Mouse (Mus musculus) forebrain, embryonic 11.5 days (tissue): ENCODE results near the gene Garem2. TPM values are rescaled to one million over a fixed set of nuclear protein-coding genes. Genes with fewer than 3 reads are reported as not detected.

Source experiments
- ATAC-seq: fragments of 200-750 bp; cut with Nextera tagmentation; replicated peaks from 2 replicates; pipeline ENCODE4 v1.8.0; 2017; ENCODE audit warnings: moderate TSS enrichment; ENCODE audit not compliant: low FRiP score
- DNase-seq: peaks from one replicate; pipeline ENCODE4 v3.0.0-alpha.2; 2017; ENCODE audit warnings: low spot score
- H3K27ac ChIP-seq: fragments of 300-500 bp; sonication (generic); 2 replicates; pipeline ENCODE4 v1.5.1; 2014; ENCODE audit warnings: low read depth, low read length
- H3K27me3 ChIP-seq: fragments of 300-500 bp; sonication (generic); 2 replicates; pipeline ENCODE4 v1.6.1; 2014; ENCODE audit warnings: mild to moderate bottlenecking, low read length, mixed read lengths; ENCODE audit not compliant: control insufficient read depth, insufficient read depth
- H3K36me3 ChIP-seq: fragments of 300-500 bp; sonication (generic); 2 replicates; pipeline ENCODE4 v1.6.1; 2014; ENCODE audit warnings: mild to moderate bottlenecking, low read length, moderate library complexity, mixed read lengths; ENCODE audit not compliant: control insufficient read depth, insufficient read depth
- H3K4me1 ChIP-seq: fragments of 300-500 bp; sonication (generic); replicated peaks from 2 replicates; pipeline ENCODE4 v1.6.1; 2014; ENCODE audit warnings: low read length, mixed read lengths; ENCODE audit not compliant: control insufficient read depth, insufficient read depth
- H3K4me2 ChIP-seq: fragments of 300-500 bp; sonication (generic); 2 replicates; pipeline ENCODE4 v1.6.1; 2014; ENCODE audit warnings: low read depth, mild to moderate bottlenecking, low read length, moderate library complexity, mixed read lengths; ENCODE audit not compliant: severe bottlenecking
- H3K4me3 ChIP-seq: fragments of 300-500 bp; sonication (generic); 2 replicates; pipeline ENCODE4 v1.5.1; 2014; ENCODE audit warnings: low read depth, low read length
- H3K9ac ChIP-seq: fragments of 300-500 bp; sonication (generic); 2 replicates; pipeline ENCODE4 v1.6.1; 2014; ENCODE audit warnings: low read length
- H3K9me3 ChIP-seq: fragments of 300-500 bp; sonication (generic); 2 replicates; pipeline ENCODE4 v1.6.1; 2016; ENCODE audit warnings: low read length, mixed read lengths; ENCODE audit not compliant: control insufficient read depth
- WGBS: fragments of 180-500 bp; shearing (Covaris S2); extraction: QIAGEN DNeasy Blood & Tissue Kit; methylation state at CpG from one replicate; pipeline ENCODE4 v1.1.7; 2014; 5-methylcytosine and 5-hydroxymethylcytosine counted together
- polyA plus RNA-seq: library from polyadenylated mRNA; unstranded; fragments of >200 nt; fragmentation: Nextera tagmentation; extraction: Ambion mirVana; gene quantifications from 2 replicates; pipeline ENCODE4 v1.2.1, GENCODE M21; 2014

The Garem2 gene
- polyA plus RNA-seq, 1 experiment from 2014 or later, result 17.2 TPM

- peak overlapping the region; percentile 40 for H3K9ac ChIP-seq
- H3K4me2 ChIP-seq, result peak overlapping the region; percentile 99; the same call in 1 of the 2 replicates
- H3K4me1 ChIP-seq, result peaks cover 37% of the 10 kb centered on the region
- no peaks in the 10 kb centered on the region for H3K36me3 ChIP-seq
- peak overlapping the region; percentile 62; the same call in 1 of the 2 replicates for H3K4me3 ChIP-seq
- H3K27me3 ChIP-seq, result peaks cover 5% of the 10 kb centered on the region; the same call in 1 of the 2 replicates
- ATAC-seq (no peak), DNase-seq (peak; percentile 57)
- 5% methylated on average over 5 of the region's 5 CpGs for WGBS
- no peaks in the 10 kb centered on the region for H3K9me3 ChIP-seq
- H3K27ac ChIP-seq, result peak overlapping the region; percentile 8
Observed at GRCm38 (mm10) chr5:30107611-30108041, 2.7 kb downstream of the Garem2 start.

GRCm38 (mm10) chr5:30108233-30108632, 3.3 kb downstream of the Garem2 start:
- Histone ChIP-seq H3K9ac (no peak overlapping the region; the same call in 1 of the 2 replicates), H3K4me1 (peaks cover 37% of the 10 kb centered on the region), H3K4me2 (peak overlapping the region; percentile 99; the same call in 1 of the 2 replicates), H3K9me3 (no peaks in the 10 kb centered on the region), H3K27ac (peak overlapping the region; percentile 8; the same call in 1 of the 2 replicates), H3K36me3 (no peaks in the 10 kb centered on the region), H3K4me3 (no peak overlapping the region), H3K27me3 (peaks cover 11% of the 10 kb centered on the region)
- WGBS, result 63% methylated on average over 6 of the region's 6 CpGs
- ATAC-seq, result no peak
- DNase-seq, result peak; percentile 45

- Histone ChIP-seq H3K27ac (peak overlapping the region; percentile 50; the same call in 1 of the 2 replicates), H3K9me3 (no peaks in the 10 kb centered on the region), H3K36me3 (no peaks in the 10 kb centered on the region), H3K9ac (no peak overlapping the region; the same call in 1 of the 2 replicates), H3K4me3 (no peak overlapping the region), H3K4me2 (peak overlapping the region; percentile 38; the same call in 1 of the 2 replicates), H3K4me1 (peaks cover 47% of the 10 kb centered on the region), H3K27me3 (peaks cover 19% of the 10 kb centered on the region)
- 27% methylated on average over 2 of the region's 2 CpGs for WGBS
- ATAC-seq, result no peak
- DNase-seq, result peak; percentile 45
Observed at GRCm38 (mm10) chr5:30109899-30110298, 4.9 kb downstream of the Garem2 start.

DNA sequence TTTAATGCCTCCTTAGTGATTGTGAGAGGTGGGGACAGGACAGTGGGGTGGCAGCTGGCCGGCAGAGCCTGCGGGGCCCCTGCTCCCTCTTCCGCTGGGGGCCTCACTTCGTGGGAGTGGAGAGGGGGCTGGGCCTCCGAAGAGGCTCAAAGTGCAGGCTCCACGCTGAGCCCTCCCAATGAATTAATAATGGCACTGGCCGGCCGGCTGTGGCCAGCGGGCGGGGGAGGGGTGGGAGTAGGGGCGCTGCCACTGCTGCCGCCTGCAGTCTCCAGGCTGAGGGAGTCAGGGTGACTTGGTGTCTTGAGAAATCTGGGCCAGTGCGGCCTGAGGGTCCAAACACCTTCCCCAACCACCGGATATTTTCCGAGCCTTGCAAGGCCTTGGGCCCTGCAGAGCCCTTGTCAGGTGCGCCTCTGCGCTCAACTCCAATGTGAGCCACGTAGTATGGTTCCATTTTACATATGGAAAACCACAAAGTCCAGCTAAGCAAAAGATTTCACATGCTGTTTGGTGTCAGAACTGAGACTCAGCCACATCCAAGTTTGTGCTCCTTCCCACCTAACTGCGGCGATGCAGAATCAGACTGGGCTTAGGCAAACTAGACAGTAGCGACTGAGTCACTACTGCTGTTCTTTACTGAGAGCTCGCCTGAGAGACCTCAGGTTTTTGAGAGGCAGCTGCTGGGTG, 5.6 kb downstream of the Garem2 start:
- Histone ChIP-seq H3K27me3 (peaks cover 22% of the 10 kb centered on the region), H3K27ac (peak overlapping the region; percentile 50), H3K9ac (peak overlapping the region; percentile 5; the same call in 1 of the 2 replicates), H3K4me2 (peak overlapping the region; percentile 38), H3K36me3 (no peaks in the 10 kb centered on the region), H3K9me3 (no peaks in the 10 kb centered on the region), H3K4me3 (no peak overlapping the region), H3K4me1 (peaks cover 48% of the 10 kb centered on the region)
- ATAC-seq (no peak), DNase-seq (peak; percentile 72)
- WGBS, result 5% methylated on average over 22 of the region's 22 CpGs

- 3% methylated on average over 17 of the region's 18 CpGs for WGBS
- no peaks in the 10 kb centered on the region for H3K9me3 ChIP-seq
- H3K9ac ChIP-seq, result no peak overlapping the region
- H3K27me3 ChIP-seq, result peaks cover 22% of the 10 kb centered on the region
- peaks cover 47% of the 10 kb centered on the region for H3K4me1 ChIP-seq
- no peak overlapping the region for H3K27ac ChIP-seq
- no peaks in the 10 kb centered on the region for H3K36me3 ChIP-seq
- no peak overlapping the region for H3K4me3 ChIP-seq
- DNase-seq (peak; percentile 81), ATAC-seq (peak; percentile 29; the same call in 1 of the 2 replicates)
- peak overlapping the region; percentile 38 for H3K4me2 ChIP-seq
Observed at GRCm38 (mm10) chr5:30111126-30111525, 6.2 kb downstream of the Garem2 start.

- H3K4me3 ChIP-seq, result no peak overlapping the region
- H3K4me2 ChIP-seq, result no peak overlapping the region
- no peak overlapping the region for H3K9ac ChIP-seq
- WGBS, result 71% methylated on average over 3 of the region's 3 CpGs
- peaks cover 41% of the 10 kb centered on the region for H3K4me1 ChIP-seq
- H3K27me3 ChIP-seq, result peaks cover 22% of the 10 kb centered on the region
- DNase-seq (no peak), ATAC-seq (no peak)
- H3K9me3 ChIP-seq, result no peaks in the 10 kb centered on the region
- no peaks in the 10 kb centered on the region; the same call in 1 of the 2 replicates for H3K36me3 ChIP-seq
- no peak overlapping the region for H3K27ac ChIP-seq
Observed at GRCm38 (mm10) chr5:30111771-30112170, 6.8 kb downstream of the Garem2 start.

GRCm38 (mm10) chr5:30112533-30113068, 7.6 kb downstream of the Garem2 start:
- H3K4me1 ChIP-seq, result peaks cover 34% of the 10 kb centered on the region
- H3K36me3 ChIP-seq, result no peaks in the 10 kb centered on the region; the same call in 1 of the 2 replicates
- H3K4me3 ChIP-seq, result no peak overlapping the region
- DNase-seq (no peak), ATAC-seq (no peak)
- H3K9ac ChIP-seq, result no peak overlapping the region
- H3K27me3 ChIP-seq, result peaks cover 22% of the 10 kb centered on the region
- no peak overlapping the region for H3K4me2 ChIP-seq
- H3K9me3 ChIP-seq, result no peaks in the 10 kb centered on the region
- WGBS, result 85% methylated on average over 3 of the region's 3 CpGs
- no peak overlapping the region for H3K27ac ChIP-seq

GRCm38 (mm10) chr5:30113881-30114760, 9.2 kb downstream of the Garem2 start:
- peaks cover 22% of the 10 kb centered on the region for H3K27me3 ChIP-seq
- peak overlapping the region; percentile 45 for H3K4me3 ChIP-seq
- peak overlapping the region; percentile 86 for H3K4me2 ChIP-seq
- no peaks in the 10 kb centered on the region for H3K9me3 ChIP-seq
- H3K9ac ChIP-seq, result peak overlapping the region; percentile 55
- H3K36me3 ChIP-seq, result peaks cover 3% of the 10 kb centered on the region; the same call in 1 of the 2 replicates
- ATAC-seq (peak; percentile 76), DNase-seq (peak; percentile 93)
- no peak overlapping the region for H3K27ac ChIP-seq
- peaks cover 30% of the 10 kb centered on the region for H3K4me1 ChIP-seq
- WGBS, result 1% methylated on average over 87 of the region's 103 CpGs
